Mouse (Mus musculus) midbrain, postnatal 0 days (tissue): ENCODE results near the gene Cadm2. TPM values are rescaled to one million over a fixed set of nuclear protein-coding genes. Genes with fewer than 3 reads are reported as not detected.

Experiments used
- ATAC-seq: fragments of 200-750 bp; cut with Nextera tagmentation; 2 replicates; pipeline ENCODE4 v1.8.0; 2017; ENCODE audit warnings: moderate number of reproducible peaks, mild to moderate bottlenecking, moderate TSS enrichment, moderate library complexity; ENCODE audit not compliant: low FRiP score
- DNase-seq: peaks from one replicate; pipeline ENCODE4 v3.0.0-alpha.2; 2015; ENCODE audit warnings: low spot score
- H3K27ac ChIP-seq: fragments of 300-500 bp; sonication (generic); 2 replicates; pipeline ENCODE4 v1.5.1; 2014; ENCODE audit warnings: low read depth, mild to moderate bottlenecking, low read length, mixed read lengths
- H3K27me3 ChIP-seq: fragments of 300-500 bp; sonication (generic); 2 replicates; pipeline ENCODE4 v1.6.1; 2014; ENCODE audit warnings: low read length, control low read depth, mixed read lengths; ENCODE audit not compliant: insufficient read depth
- H3K36me3 ChIP-seq: fragments of 300-500 bp; sonication (generic); 2 replicates; pipeline ENCODE4 v1.6.1; 2014; ENCODE audit warnings: low read length, control low read depth, mixed read lengths; ENCODE audit not compliant: insufficient read depth
- H3K4me1 ChIP-seq: fragments of 300-500 bp; sonication (generic); 2 replicates; pipeline ENCODE4 v1.6.1; 2014; ENCODE audit warnings: mild to moderate bottlenecking, control low read depth, antibody characterized with exemption, low read length, mixed read lengths; ENCODE audit not compliant: insufficient read depth
- H3K4me2 ChIP-seq: fragments of 300-500 bp; sonication (generic); 2 replicates; pipeline ENCODE4 v1.6.1; 2014; ENCODE audit warnings: low read depth, mild to moderate bottlenecking, low read length, mixed read lengths; ENCODE audit not compliant: poor library complexity, severe bottlenecking
- H3K4me3 ChIP-seq: fragments of 300-500 bp; sonication (generic); 2 replicates; pipeline ENCODE4 v1.5.1; 2014; ENCODE audit warnings: low read depth, mild to moderate bottlenecking, low read length, moderate library complexity
- H3K9ac ChIP-seq: fragments of 300-500 bp; sonication (generic); replicated peaks from 2 replicates; pipeline ENCODE4 v1.6.1; 2014; ENCODE audit warnings: mild to moderate bottlenecking, low read length, moderate library complexity, mixed read lengths; ENCODE audit not compliant: poor library complexity, severe bottlenecking
- H3K9me3 ChIP-seq: fragments of 300-500 bp; sonication (generic); 2 replicates; pipeline ENCODE4 v1.6.1; 2016; ENCODE audit warnings: low read length, control low read depth
- CTCF ChIP-seq: IDR thresholded peaks from 2 replicates; pipeline ENCODE4 v1.5.1; 2016; ENCODE audit warnings: antibody characterized with exemption, mild to moderate bottlenecking
- WGBS: fragments of 180-500 bp; shearing (Covaris S2); extraction: QIAGEN DNeasy Blood & Tissue Kit; methylation state at CpG from one replicate; pipeline ENCODE4 v1.1.7; 2014; 5-methylcytosine and 5-hydroxymethylcytosine counted together
- polyA plus RNA-seq: library from polyadenylated mRNA; unstranded; fragments of >200 nt; fragmentation: Nextera tagmentation; extraction: Ambion mirVana; gene quantifications from 2 replicates; pipeline ENCODE4 v1.2.1, GENCODE M21; 2015
- total RNA-seq: library from RNA; depleted of rRNA; stranded (reverse); fragments of >200 nt; gene quantifications from 2 replicates; pipeline ENCODE4 v1.2.3, GENCODE M21; 2014

The Cadm2 gene
- total and polyA plus RNA-seq, 2 experiments from 2014 or later = 82.8 to 92.0 TPM

GRCm38 (mm10) chr16:67122532-67122931, 498.2 kb downstream of the Cadm2 start:
- H3K4me1 ChIP-seq = no peaks in the 10 kb centered on the region
- H3K9me3 ChIP-seq = no peaks in the 10 kb centered on the region
- no peak for TF ChIP-seq CTCF
- H3K9ac ChIP-seq = no peak overlapping the region
- no peaks in the 10 kb centered on the region for H3K36me3 ChIP-seq
- no peak overlapping the region for H3K27ac ChIP-seq
- ATAC-seq = no peak
- DNase-seq = no peak
- H3K4me2 ChIP-seq = no peak overlapping the region
- WGBS = 54% methylated on average over 5 of the region's 5 CpGs
- no peak overlapping the region for H3K4me3 ChIP-seq
- no peaks in the 10 kb centered on the region for H3K27me3 ChIP-seq

GRCm38 (mm10) chr16:67121781-67122180, 498.9 kb downstream of the Cadm2 start:
- DNase-seq = no peak
- Histone ChIP-seq H3K27me3 (no peaks in the 10 kb centered on the region), H3K9me3 (no peaks in the 10 kb centered on the region), H3K9ac (no peak overlapping the region), H3K27ac (no peak overlapping the region), H3K4me3 (no peak overlapping the region), H3K4me2 (no peak overlapping the region), H3K4me1 (no peaks in the 10 kb centered on the region), H3K36me3 (no peaks in the 10 kb centered on the region)
- no peak for TF ChIP-seq CTCF
- no peak for ATAC-seq
- 75% methylated on average over 3 of the region's 3 CpGs for WGBS

- Histone ChIP-seq H3K36me3 (no peaks in the 10 kb centered on the region), H3K4me1 (no peaks in the 10 kb centered on the region), H3K9me3 (no peaks in the 10 kb centered on the region), H3K27me3 (no peaks in the 10 kb centered on the region), H3K4me3 (no peak overlapping the region), H3K9ac (no peak overlapping the region), H3K4me2 (0 out of 2 replicates have a peak overlapping the region, but pooled peaks have one; percentile 18), H3K27ac (0 out of 2 replicates have a peak overlapping the region, but pooled peaks have one; percentile 32)
- DNase-seq (peak; percentile 12), ATAC-seq (no peak)
- no peak for TF ChIP-seq CTCF
- WGBS = 16% methylated on average over 8 of the region's 8 CpGs
Measured at GRCm38 (mm10) chr16:67106478-67107061, 514.1 kb downstream of the Cadm2 start.

GRCm38 (mm10) chr16:67096706-67097105, 524.0 kb downstream of the Cadm2 start:
- Histone ChIP-seq H3K9ac (no peak overlapping the region), H3K4me2 (no peak overlapping the region), H3K4me3 (no peak overlapping the region), H3K36me3 (no peaks in the 10 kb centered on the region), H3K27me3 (no peaks in the 10 kb centered on the region), H3K4me1 (no peaks in the 10 kb centered on the region), H3K9me3 (no peaks in the 10 kb centered on the region), H3K27ac (no peak overlapping the region)
- TF ChIP-seq CTCF = no peak
- DNase-seq (peak; percentile 62), ATAC-seq (no peak)
- WGBS = 72% methylated on average over 6 of the region's 6 CpGs

GRCm38 (mm10) chr16:67095916-67096315, 524.8 kb downstream of the Cadm2 start:
- no peak for DNase-seq
- no peaks in the 10 kb centered on the region for H3K27me3 ChIP-seq
- 84% methylated on average over 4 of the region's 4 CpGs for WGBS
- no peaks in the 10 kb centered on the region for H3K9me3 ChIP-seq
- no peak overlapping the region for H3K4me3 ChIP-seq
- no peaks in the 10 kb centered on the region for H3K36me3 ChIP-seq
- H3K9ac ChIP-seq = no peak overlapping the region
- no peak for ATAC-seq
- no peak overlapping the region for H3K4me2 ChIP-seq
- no peak overlapping the region for H3K27ac ChIP-seq
- no peaks in the 10 kb centered on the region for H3K4me1 ChIP-seq
- no peak for TF ChIP-seq CTCF

GRCm38 (mm10) chr16:67089747-67090146, 531.0 kb downstream of the Cadm2 start:
- H3K27ac ChIP-seq = no peak overlapping the region
- no peak overlapping the region for H3K4me2 ChIP-seq
- 70% methylated on average over 3 of the region's 3 CpGs for WGBS
- no peaks in the 10 kb centered on the region for H3K4me1 ChIP-seq
- H3K9me3 ChIP-seq = no peaks in the 10 kb centered on the region
- H3K4me3 ChIP-seq = no peak overlapping the region
- DNase-seq (peak; percentile 63), ATAC-seq (no peak)
- no peaks in the 10 kb centered on the region for H3K36me3 ChIP-seq
- H3K9ac ChIP-seq = no peak overlapping the region
- no peaks in the 10 kb centered on the region for H3K27me3 ChIP-seq
- peak; percentile 80 for TF ChIP-seq CTCF
